Mouse (Mus musculus): ENCODE measurements around the gene Gnb1l.
"Not testable (repeated sequence)": the region's sequence is repeated elsewhere in the genome, so short reads cannot be mapped to it uniquely, and the experiment has no call there.

Gnb1l gene

DNA sequence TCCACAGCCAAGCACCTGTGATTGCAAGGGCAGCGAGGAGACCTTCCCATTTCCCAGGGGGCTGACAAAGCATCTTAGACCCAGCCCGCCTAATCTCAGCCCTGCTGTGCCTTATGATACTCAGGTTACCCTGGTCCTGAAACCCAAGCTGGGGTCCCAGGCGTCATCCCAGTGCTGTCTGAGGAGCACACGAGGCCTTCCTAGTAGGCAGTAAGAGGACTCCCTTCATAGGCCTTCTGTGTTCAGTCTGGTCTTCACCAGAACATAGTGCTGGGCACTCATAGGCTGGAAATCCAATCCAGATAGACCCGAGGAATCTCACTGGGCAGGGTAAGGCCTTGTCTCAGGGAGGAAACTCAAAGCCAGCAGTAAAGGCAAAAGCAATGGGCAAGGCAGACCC is 14.7 kb upstream of the Gnb1l start:
- peak; percentile 1 for DNase-seq (ENCODE audit: low spot score)

DNA sequence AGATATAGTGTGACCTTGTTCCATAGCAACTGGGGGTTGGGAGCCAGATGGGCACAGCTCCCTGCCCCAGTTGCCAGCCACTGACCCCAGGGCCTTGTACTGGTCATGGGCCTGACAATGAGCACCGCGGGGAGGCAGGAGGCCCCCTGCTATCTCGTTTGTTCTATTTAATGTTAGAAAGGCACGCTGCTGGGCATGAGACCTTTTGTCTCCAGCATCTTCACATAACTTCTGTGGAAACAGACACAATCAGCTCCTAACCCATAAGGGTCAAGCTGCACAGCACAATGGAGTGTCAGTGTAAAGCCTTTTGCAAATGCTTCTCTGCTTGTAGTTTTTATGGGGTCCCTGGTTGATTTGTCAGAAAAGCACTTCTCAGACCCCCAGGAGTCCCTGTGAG is 14.1 kb upstream of the Gnb1l start:
- DNase-seq (ENCODE audit: low spot score), result no peak

DNA sequence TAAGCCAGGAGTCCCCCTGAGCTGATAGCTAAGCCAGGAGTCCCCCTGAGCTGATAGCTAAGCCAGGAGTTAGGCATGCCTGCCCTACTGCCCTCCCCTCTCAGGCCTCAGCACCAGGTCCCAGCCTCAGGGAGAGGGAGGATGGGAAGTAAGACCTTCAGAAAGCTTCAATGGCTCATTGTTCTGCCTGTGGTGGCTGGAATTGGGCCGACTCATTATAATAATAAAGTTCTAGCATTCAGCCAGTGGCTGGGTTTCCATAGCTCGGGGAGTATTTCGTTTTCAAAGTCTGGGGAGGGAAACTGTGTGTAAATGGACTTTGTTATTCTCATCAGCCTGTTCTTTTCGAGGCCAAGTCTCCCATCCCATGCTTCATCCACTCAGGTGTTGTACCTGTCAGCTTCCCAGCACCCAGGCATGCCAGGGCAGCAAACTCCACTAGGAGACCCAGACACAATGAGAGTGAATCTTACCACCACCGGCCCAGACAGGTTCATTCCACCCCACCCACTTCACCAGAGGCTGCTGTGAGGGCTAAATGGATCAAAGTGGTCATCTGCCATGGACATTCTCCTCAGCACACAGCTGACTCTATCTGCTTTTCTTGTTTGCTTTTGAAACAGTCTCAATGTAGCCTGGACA is 13.6 kb upstream of the Gnb1l start:
- DNase-seq (ENCODE audit: low spot score), result peak; percentile 2

DNA sequence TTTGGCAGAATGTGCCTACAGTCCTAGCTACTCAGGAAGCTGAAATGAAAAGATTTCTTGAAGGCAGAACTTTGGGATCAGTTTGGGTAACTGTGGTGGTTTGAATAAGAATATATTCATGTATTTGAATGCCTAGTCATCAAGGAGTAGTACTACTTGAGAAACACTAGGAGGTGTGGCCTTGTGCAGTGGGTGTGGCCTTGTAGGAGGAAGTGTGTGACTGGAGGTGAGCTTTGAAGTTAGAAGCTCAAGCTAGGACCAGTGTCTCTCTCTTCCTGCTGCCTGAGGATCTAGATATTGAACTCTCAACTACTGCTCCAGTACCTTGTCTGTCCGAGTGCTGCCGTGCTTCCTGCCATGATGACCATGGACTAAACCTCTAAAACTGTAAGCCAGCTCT is 12.4 kb upstream of the Gnb1l start:
- DNase-seq (ENCODE audit: low spot score), result no peak

DNA sequence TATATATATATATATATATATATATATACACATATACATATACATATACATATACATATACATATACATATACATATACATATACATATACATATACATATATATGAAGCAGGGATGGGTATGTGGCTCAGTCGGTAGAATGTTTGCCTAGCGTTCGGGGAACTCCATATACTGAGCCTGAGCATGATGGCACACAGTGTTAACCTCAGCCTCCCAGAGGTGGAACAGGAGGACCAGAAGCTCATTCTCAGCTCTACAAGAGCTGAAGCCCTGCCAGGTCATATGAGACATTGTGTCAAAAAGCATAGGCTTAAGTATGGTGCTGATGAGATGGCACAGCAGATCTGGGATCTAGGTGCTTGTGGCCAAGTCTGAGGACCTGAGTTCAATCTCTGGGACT is 8.2 kb upstream of the Gnb1l start:
- no peak for DNase-seq (ENCODE audit: low spot score)

DNA sequence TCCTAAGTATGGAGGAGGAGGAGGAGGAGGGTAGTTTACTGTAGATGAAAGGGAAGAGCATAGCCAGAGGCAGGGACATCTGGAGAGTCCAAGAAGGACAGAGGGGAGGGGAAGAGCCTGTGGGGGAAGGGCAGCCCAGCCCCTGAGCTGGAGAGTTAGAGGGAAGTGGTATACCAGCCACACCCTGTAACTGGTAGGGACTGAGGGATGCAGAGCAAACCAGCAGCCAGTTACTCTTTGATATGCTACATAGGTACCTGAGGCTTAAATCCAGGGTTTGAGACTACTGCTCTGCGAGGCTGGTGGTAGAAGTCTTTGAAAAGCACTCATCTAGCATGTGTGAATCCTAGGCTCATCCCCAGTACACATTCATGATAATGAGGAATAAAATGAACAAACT is 7.6 kb upstream of the Gnb1l start:
- DNase-seq (ENCODE audit: low spot score), result no peak

DNA sequence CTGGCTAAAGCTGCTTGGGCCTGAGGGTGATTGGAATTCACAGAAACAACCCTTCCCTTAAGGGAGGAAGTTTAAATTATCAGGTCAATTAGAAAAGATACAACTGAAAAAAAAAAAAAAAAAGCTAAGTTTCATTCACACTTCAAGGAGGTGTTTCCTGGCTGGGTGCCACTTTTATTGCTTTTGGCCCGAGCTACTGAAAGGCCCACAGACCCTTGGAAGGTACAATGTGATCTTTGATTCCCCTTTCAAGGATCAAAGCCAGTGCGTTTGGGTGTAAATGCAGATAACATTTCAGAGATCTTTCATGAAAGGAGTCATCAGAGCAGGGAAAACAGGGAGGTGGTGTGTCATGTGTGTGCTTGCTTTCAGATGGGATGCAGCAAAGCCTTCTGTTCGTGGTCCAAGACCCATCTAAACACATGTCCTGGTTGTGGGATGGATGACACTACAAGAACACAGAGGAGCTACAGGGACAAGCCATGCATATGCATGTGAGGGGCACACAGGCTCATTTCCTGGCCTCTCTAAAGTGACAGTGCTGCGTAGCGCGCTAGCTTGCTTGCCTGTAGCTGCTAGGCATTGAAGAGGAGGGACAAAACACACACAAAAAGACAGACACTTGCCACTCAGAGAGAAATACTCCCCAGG is 523 bp upstream of the Gnb1l start:
- DNase-seq (ENCODE audit: low spot score), result no peak

DNA sequence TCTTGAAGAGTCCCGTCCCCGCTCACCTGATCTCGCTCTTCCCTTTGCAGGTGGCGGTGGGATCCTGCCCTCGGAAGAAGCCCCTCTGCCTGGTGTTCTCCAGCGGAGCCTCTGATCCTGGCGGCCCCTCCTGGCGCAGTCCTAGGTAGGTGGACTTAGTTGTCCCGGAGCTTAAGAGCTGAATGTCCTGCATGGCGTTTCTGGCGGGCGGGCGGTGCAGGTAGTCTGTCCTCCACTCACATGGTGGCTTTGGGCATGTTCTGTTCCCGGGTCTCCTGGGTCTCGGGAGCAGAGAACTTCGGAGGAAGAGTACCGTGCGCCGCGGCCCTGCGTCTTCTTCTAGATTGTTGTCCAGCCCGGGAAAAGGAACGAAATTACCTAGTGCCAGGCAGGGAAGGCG is 483 bp downstream of the Gnb1l start:
- DNase-seq (ENCODE audit: low spot score), result no peak

DNA sequence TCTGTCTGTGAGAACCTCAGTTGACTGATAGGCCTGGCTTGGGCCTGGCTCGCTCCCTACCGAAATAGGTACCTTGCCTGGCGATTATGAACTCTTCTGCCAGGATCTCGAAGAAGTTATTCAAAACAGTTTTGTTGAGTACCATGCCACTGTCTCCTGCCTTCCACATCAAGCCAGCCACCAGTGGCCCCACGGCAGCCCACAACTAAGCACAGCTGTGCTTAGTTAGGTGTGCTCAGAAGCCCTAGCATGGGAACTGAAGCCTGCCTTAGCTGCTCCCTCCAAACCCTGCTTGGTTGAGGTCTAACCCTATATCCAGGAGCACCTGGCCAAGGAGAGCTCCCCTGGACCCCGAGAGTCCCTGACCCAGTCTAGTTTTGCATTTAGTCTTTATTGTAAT is 3.0 kb downstream of the Gnb1l start:
- DNase-seq (ENCODE audit: low spot score), result no peak

DNA sequence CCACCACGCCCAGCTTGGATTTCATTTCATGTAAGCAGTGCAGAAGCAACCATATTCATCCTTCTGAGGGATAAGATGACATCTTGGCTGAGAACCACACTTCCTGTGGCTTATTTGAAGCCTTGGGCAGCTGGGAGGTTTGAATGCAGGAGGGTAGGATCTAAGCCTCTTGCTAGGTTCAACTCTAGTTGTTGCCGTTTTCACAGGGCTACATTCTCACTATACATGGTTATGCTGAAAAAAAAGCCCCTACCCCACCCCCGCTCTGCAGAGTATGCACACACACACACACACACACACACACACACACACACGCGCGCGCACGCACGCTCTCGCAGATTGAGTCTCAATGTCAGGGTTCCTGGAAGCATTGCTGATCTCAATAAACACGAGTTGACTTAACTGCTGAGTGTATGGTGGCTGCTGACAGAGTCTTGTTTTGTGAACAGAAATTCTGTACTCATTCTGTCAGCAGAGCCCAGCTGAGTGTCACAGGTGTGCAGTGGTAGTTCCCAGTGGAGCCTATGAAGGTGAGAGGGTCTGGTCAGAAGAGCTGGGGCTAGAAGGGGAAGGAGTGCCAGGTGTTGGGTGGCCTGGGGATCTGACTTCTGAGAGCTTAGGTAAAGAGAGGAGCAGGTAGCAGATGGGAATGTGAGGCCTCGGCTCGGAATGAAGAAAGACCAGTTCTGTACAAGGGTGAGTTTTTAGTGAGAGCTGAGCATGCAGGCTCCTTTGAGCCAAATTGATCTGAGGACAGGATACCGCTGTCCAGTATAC is 5.2 kb downstream of the Gnb1l start:
- DNase-seq (ENCODE audit: low spot score), result no peak

DNA sequence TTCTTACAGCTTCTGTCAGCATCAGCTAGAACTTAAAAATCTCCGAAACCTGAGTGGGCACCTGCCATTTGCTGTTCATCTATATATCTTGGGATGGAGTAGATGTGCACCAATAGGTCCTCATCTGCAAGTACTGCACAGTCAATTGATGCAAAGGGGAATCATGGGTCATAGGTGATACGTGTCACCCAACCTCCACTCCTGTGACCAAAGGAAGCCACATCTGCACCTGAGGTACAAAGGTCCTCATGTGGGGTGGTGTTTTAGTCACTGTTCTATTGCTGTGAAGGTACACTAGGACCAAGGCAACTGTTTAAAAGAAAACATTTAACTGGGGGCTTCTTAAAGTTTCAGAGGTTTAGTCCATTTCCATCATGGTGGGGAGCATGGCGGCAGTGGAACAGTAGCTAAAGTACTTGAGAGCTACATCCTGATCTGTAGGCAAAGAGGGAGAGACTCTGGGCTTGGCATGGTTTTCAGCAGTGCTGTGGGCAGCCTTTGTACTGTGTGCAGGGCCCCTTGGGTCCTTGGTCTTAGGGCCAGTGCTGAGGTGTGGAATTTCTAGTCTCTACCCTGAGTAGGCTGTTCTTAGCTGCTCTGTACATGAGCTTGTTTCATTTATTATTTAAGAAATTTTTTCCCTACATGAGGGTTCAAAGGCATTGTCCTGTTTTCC is 8.1 kb downstream of the Gnb1l start:
- DNase-seq (ENCODE audit: low spot score), result no peak

DNA sequence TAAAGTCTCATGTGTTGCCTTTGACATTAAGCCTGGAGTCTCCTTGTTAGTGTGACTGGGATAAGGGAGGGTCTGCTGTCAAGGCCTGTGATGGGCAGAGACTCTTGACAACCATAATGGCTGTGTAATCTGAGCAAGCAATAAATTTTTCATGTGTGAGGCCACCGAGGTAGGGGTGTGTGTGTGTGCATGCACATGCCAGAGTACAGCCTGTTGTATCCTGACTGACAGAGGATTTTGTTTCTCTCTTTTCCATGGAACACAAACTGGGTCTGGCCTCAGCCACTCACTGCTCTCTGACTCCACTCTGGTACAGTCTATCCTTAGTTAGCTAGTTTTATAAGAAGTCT is 8.7 kb downstream of the Gnb1l start:
- no peak for DNase-seq (ENCODE audit: low spot score)

DNA sequence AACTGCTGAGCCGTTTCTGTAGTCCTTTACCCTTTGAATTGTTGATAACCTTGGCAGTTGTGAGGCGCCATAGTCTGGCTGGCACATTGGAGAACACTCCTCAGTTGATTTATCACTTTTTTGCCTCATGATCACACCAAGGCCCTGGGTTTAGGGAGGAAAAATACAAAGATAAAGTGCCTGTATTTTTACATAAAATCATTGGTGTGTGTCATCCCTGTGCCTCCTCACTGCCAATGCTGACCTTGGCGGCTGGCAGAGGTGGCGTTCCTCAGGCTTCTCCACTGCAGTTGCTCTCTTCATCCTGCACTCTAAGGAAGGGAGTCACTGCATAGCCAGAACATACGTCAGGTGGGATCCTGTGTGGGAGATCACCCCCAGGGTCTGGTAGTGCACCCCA is 13.2 kb downstream of the Gnb1l start:
- DNase-seq (ENCODE audit: low spot score), result no peak

DNA sequence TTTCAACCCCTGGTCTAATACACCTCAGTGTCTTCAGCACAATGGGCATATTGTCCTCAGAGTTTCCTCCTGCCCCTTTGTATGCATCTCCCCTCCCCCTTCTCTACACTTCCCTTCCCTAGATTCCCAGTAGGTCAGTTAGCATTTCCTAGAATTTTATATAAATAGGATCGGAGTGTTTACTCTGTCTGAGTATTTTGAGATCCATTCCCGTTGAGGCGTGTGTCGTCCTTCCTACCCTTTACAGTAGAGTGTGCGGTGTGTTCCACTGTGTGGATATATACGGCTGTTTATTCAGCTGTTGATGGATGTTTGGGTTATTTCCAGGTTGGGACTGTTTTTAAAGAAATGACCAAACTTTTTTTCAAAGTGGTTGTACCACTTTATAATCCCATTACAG is 15.0 kb downstream of the Gnb1l start:
- DNase-seq (ENCODE audit: low spot score), result no peak

DNA sequence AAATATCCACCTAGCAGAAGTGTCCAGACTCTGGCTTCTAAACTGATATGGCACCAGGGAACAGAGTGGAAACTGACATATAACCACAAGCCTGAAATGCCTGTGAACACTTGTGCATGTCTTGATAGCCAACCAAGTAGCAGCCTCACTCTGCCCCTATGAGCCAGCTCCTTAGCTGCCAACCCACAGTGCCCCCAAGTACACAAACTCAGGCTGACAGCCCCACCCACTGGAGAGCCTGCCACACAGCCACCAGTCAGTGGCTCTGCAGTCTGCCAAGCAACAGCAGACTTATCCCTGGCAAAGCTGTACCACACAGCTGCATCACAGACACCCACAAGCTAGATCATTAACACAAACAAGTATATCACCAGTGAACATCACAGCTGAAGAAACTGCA is 19.6 kb downstream of the Gnb1l start:
- DNase-seq (ENCODE audit: low spot score), result no peak

DNA sequence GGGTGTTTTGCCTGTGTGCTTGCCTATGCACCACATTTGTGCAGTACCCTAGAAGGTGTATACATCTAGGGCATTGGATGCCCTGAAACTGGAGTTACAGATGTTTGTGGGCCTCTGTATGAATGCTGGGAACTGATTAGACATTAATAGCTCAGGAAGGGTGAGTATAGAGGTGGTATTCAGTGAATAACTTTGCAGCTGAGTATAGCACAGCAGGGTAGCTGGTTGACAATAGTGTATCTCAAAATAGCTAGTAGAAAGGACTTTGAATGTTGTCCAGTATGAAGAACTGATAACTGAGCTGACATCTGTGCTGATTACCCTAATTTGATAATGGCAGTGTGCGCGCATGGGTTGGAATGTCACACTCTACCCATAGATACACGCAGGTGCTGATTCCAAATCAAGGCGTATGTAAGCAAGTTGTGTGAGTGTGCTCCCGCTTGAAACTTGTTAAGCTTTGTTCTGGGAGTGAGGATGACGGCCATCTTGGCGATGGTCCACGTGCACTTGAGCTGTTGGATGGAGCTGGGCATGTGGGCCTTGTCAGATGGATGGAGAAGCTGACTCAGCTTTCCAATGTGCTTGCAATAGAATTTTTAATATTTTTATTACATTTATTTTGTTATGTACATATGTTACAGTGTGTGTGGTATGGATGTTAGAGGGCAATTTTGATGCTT is 25.2 kb downstream of the Gnb1l start:
- no peak for DNase-seq (ENCODE audit: low spot score)

DNA sequence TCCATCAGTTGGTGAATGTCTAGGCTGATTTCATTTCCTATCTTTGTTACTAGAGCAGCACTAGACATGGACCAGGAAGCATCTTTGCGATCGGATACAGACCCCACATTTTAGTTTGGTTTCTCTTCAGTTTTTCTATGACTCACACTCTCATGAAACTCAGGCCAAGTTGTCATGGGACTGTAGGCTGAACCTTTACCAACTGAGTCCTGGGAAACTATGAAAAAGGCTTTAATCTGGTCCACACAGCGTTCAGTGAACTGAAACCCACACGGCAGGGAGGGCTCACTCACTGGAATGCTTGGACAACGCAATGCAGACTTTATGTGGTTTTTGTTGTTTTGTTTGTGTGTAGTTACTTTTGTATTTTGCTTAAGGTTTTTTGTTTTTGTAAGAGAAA is 30.1 kb downstream of the Gnb1l start:
- DNase-seq (ENCODE audit: low spot score), result no peak

DNA sequence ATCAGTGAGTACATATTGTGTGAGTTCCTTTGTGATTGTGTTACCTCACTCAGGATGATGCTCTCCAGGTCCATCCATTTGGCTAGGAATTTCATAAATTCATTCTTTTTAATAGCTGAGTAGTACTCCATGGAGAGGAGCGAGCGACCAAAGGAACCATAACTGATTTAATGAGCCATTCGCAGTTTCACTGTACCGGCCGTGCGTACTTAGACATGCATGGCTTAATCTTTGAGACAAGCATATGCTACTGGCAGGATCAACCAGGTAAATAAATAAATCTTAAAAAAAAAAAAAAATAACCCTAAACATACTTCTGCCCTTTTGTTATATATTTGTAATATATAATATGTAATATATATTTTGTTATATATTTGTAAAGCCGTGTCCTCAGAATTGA is 34.5 kb downstream of the Gnb1l start:
- not testable (repeated sequence) for DNase-seq (ENCODE audit: low spot score)

DNA sequence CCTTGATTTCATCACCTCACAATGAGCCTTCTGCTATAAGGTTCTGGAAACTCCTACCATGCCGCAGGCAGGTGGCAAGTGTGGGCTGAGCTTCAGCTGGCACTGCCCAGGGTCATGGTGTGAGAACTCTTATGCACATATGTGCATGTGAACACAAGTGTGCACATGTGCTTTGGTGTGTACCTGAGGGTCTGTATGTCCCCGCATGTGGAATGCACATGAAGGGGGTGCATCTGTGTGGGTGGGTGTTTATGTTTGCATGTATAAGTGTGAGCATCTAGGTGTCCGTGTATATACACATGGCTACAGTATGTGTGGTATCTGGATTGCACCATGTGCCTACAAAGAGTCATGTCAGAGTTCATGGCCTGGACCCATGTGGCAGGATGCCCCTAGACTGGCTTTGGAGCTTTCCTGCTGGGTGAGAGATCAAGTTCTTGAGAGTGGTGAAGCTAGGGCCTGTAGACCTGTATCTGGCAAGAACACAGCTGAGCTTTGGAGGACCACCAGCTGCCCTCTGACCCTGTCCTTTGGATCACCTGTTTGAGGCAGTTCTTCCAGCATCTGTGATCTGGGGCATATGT is 39.0 kb downstream of the Gnb1l start:
- DNase-seq (ENCODE audit: low spot score), result no peak

DNA sequence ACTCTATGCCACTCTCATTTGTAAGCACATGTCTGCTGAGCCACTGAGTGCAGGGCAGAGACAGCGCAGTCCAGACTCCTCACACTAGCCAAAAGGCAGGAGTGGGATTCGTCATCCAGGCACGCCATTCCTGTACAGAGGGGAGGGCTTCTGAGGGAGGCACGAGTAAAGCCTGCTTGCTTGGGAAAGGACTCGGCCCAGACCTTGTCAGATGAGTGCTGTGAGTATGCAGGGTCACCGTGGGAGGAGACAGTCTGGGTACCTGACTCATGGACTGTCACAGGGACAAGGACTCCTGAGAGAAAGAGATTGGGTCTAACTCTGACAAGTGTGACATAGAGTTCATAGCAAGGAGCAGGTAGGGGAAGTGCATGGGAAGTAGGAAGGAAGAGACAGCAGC is 40.8 kb downstream of the Gnb1l start:
- no peak for DNase-seq (ENCODE audit: low spot score)

DNA sequence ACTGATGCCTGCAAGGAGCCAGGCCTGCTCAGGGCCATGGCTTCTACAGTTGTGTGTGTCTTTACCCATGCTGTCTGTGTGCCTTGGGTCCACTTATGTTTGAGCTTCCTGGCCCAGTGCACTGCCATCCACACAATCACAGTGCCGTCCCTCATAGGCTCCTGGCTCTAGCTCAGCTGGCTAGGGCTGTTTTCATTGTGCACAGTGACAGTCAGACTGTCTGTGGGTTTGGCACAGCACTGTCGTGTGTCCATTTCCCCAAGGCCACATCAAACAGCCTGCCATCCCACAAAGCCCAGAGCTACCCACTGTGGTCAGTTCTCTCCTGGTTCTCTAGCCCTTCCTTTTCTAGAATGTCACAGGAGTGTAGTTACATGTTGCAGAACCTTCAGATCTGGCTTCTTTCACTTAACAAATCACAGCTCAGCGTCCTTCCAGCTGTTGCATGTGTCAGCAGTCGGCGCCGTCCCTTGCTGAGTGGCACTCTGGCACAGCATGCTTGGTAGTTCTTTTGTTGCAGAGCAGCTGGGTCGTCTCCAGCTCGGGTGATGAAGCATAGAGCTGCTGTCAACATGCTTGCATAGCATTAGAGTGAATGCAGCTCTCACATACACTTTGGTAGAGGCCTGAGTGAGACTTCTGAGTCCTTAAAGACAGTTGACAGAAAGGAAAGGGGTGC is 44.8 kb downstream of the Gnb1l start:
- DNase-seq (ENCODE audit: low spot score), result no peak

DNA sequence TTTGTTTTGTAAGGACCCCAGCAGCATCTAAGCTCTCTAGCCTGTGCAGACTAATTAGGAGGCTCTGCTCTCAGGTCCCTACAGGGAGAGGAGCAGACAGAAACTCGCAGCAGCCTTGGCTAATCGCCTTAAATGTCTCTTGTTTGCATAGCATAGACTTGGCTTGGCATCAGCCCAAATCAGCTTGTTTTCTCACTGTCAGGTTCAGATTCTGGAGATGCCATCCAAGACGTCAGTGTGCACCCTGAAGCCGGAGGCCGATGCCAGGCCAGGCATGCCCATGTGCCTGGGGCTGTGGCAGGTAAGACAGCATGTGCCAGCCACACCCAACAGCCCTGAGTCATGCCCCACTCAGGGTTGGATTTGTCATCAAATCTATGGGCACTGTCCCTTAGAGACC is 49.4 kb downstream of the Gnb1l start:
- no peak for DNase-seq (ENCODE audit: low spot score)

All from urinary bladder, postnatal 10 days (tissue).